Mouse (Mus musculus): ENCODE data around the gene Col7a1. TPM values are rescaled to one million over a fixed set of nuclear protein-coding genes. Genes with fewer than 3 reads are reported as not detected.

Col7a1 gene
- polyA plus RNA-seq, 1 experiment from 2014 or later: 6.2 TPM

GRCm38 (mm10) chr9:108992620-108993361, 39.4 kb downstream of the Col7a1 start:
- Histone ChIP-seq H3K27ac (replicated peaks) (no peak overlapping the region), H3K4me2 (replicated peaks; ENCODE audit: low read depth) (peak overlapping the region; percentile 77), H3K27me3 (ENCODE audit: control insufficient read depth, insufficient read depth, low read length) (no peaks in the 10 kb centered on the region), H3K36me3 (ENCODE audit: control insufficient read depth, insufficient read depth, low read length) (no peaks in the 10 kb centered on the region), H3K4me3 (ENCODE audit: low read depth, low read length) (no peak overlapping the region; the same call in 1 of the 2 replicates), H3K9ac (ENCODE audit: low read length) (no peak overlapping the region), H3K4me1 (replicated peaks; ENCODE audit: control insufficient read depth, insufficient read depth) (0 out of 2 replicates have a peak, but pooled peaks cover 4% of the 10 kb centered on the region), H3K9me3 (ENCODE audit: control insufficient read depth, low read length) (no peaks in the 10 kb centered on the region)
- TF ChIP-seq CTCF (IDR thresholded peaks at IDR 0.05; ENCODE audit: low read depth) (no peak), EP300 (optimal IDR thresholded peaks at IDR 0.05) (no peak)
- WGBS: 74% methylated on average over 9 of the region's 9 CpGs
- ATAC-seq (ENCODE audit: low FRiP score, low TSS enrichment) (no peak), DNase-seq (ENCODE audit: low spot score) (no peak)

GRCm38 (mm10) chr9:108996411-108996810, 43.0 kb downstream of the Col7a1 start:
- ATAC-seq (ENCODE audit: low FRiP score, low TSS enrichment): no peak
- 64% methylated on average over 9 of the region's 9 CpGs for WGBS
- H3K9ac ChIP-seq (ENCODE audit: low read length): peak overlapping the region; percentile 13; the same call in 1 of the 2 replicates

GRCm38 (mm10) chr9:108998287-108999166, 45.1 kb downstream of the Col7a1 start:
- no peak for DNase-seq (ENCODE audit: low spot score)
- no peaks in the 10 kb centered on the region for H3K36me3 ChIP-seq (ENCODE audit: control insufficient read depth, insufficient read depth, low read length)
- TF ChIP-seq EP300 (optimal IDR thresholded peaks at IDR 0.05) (no peak), CTCF (IDR thresholded peaks at IDR 0.05; ENCODE audit: low read depth) (no peak)
- H3K9me3 ChIP-seq (ENCODE audit: control insufficient read depth, low read length): no peaks in the 10 kb centered on the region
- ATAC-seq (ENCODE audit: low FRiP score, low TSS enrichment): no peak
- peak overlapping the region; percentile 35 for H3K27ac ChIP-seq (replicated peaks)
- 74% methylated on average over 19 of the region's 19 CpGs for WGBS
- H3K4me3 ChIP-seq (ENCODE audit: low read depth, low read length): no peak overlapping the region
- H3K4me1 ChIP-seq (replicated peaks; ENCODE audit: control insufficient read depth, insufficient read depth): no peaks in the 10 kb centered on the region
- no peak overlapping the region for H3K4me2 ChIP-seq (replicated peaks; ENCODE audit: low read depth)
- H3K27me3 ChIP-seq (ENCODE audit: control insufficient read depth, insufficient read depth, low read length): no peaks in the 10 kb centered on the region
- H3K9ac ChIP-seq (ENCODE audit: low read length): no peak overlapping the region

More at GRCm38 (mm10) chr9:108996411-108996810, 43.0 kb downstream of the Col7a1 start:
- no peak overlapping the region for H3K27ac ChIP-seq (replicated peaks)
- TF ChIP-seq EP300 (optimal IDR thresholded peaks at IDR 0.05) (no peak), CTCF (IDR thresholded peaks at IDR 0.05; ENCODE audit: low read depth) (no peak)
- no peaks in the 10 kb centered on the region for H3K4me1 ChIP-seq (replicated peaks; ENCODE audit: control insufficient read depth, insufficient read depth)
- H3K4me2 ChIP-seq (replicated peaks; ENCODE audit: low read depth): no peak overlapping the region
- H3K27me3 ChIP-seq (ENCODE audit: control insufficient read depth, insufficient read depth, low read length): no peaks in the 10 kb centered on the region
- no peak overlapping the region for H3K4me3 ChIP-seq (ENCODE audit: low read depth, low read length)
- no peaks in the 10 kb centered on the region for H3K9me3 ChIP-seq (ENCODE audit: control insufficient read depth, low read length)
- H3K36me3 ChIP-seq (ENCODE audit: control insufficient read depth, insufficient read depth, low read length): no peaks in the 10 kb centered on the region
- DNase-seq (ENCODE audit: low spot score): no peak

- DNase-seq (ENCODE audit: low spot score): no peak
These were observed 45.8 kb downstream of the Col7a1 start for GRCm38 (mm10) chr9:108999167-108999526.

GRCm38 (mm10) chr9:109000726-109001125, 47.3 kb downstream of the Col7a1 start:
- no peak overlapping the region for H3K4me3 ChIP-seq (ENCODE audit: low read depth, low read length)
- no peak overlapping the region for H3K27ac ChIP-seq (replicated peaks)
- DNase-seq (ENCODE audit: low spot score) (peak; percentile 70), ATAC-seq (ENCODE audit: low FRiP score, low TSS enrichment) (peak; percentile 55; the same call in 1 of the 2 replicates)
- H3K36me3 ChIP-seq (ENCODE audit: control insufficient read depth, insufficient read depth, low read length): no peaks in the 10 kb centered on the region
- no peak overlapping the region for H3K4me2 ChIP-seq (replicated peaks; ENCODE audit: low read depth)
- H3K9ac ChIP-seq (ENCODE audit: low read length): no peak overlapping the region
- no peaks in the 10 kb centered on the region for H3K4me1 ChIP-seq (replicated peaks; ENCODE audit: control insufficient read depth, insufficient read depth)
- no peaks in the 10 kb centered on the region for H3K27me3 ChIP-seq (ENCODE audit: control insufficient read depth, insufficient read depth, low read length)
- H3K9me3 ChIP-seq (ENCODE audit: control insufficient read depth, low read length): no peaks in the 10 kb centered on the region
- WGBS: 6% methylated on average over 3 of the region's 3 CpGs
- TF ChIP-seq CTCF (IDR thresholded peaks at IDR 0.05; ENCODE audit: low read depth): peak; percentile 100
- no peak for TF ChIP-seq EP300 (optimal IDR thresholded peaks at IDR 0.05)

More at GRCm38 (mm10) chr9:108999167-108999526, 45.8 kb downstream of the Col7a1 start:
- WGBS: 59% methylated on average over 4 of the region's 4 CpGs
- Histone ChIP-seq H3K9ac (ENCODE audit: low read length) (no peak overlapping the region), H3K27ac (replicated peaks) (peak overlapping the region; percentile 35), H3K4me1 (replicated peaks; ENCODE audit: control insufficient read depth, insufficient read depth) (no peaks in the 10 kb centered on the region), H3K27me3 (ENCODE audit: control insufficient read depth, insufficient read depth, low read length) (no peaks in the 10 kb centered on the region), H3K36me3 (ENCODE audit: control insufficient read depth, insufficient read depth, low read length) (no peaks in the 10 kb centered on the region), H3K4me3 (ENCODE audit: low read depth, low read length) (no peak overlapping the region), H3K9me3 (ENCODE audit: control insufficient read depth, low read length) (no peaks in the 10 kb centered on the region), H3K4me2 (replicated peaks; ENCODE audit: low read depth) (no peak overlapping the region)
- 0 out of 2 replicates have a peak, but pooled peaks have one; percentile 13 for ATAC-seq (ENCODE audit: low FRiP score, low TSS enrichment)
- no peak for TF ChIP-seq EP300 (optimal IDR thresholded peaks at IDR 0.05)
- no peak for TF ChIP-seq CTCF (IDR thresholded peaks at IDR 0.05; ENCODE audit: low read depth)
